Mouse (Mus musculus) heart, postnatal 36 days (tissue): ENCODE data around the gene Nat8f1. TPM values are rescaled to one million over a fixed set of nuclear protein-coding genes. Genes with fewer than 3 reads are reported as not detected.
A peak's percentile ranks its signal among the peaks of the same experiment; 100 is the strongest.
"Not testable (repeated sequence)": the region's sequence is repeated elsewhere in the genome, so short reads cannot be mapped to it uniquely, and the experiment has no call there.

Experiments
- DNase-seq, 2 experiments: peaks; one replicate each; pipeline ENCODE4 v3.0.0; 2021 to 2022
- intact Hi-C: fragments of 180-260 bp; cut with DNase I; formaldehyde crosslinking; loops from one replicate; pipeline ENCODE4 v1.15.1; 2025
- total RNA-seq, 2 experiments: library from RNA; stranded (reverse); gene quantifications; 2 replicates each; pipeline ENCODE4 v1.2.3; 2021

The Nat8f1 gene
- total RNA-seq, 2 experiments from 2014 or later, result 2.9 to 3.1 TPM

DNA sequence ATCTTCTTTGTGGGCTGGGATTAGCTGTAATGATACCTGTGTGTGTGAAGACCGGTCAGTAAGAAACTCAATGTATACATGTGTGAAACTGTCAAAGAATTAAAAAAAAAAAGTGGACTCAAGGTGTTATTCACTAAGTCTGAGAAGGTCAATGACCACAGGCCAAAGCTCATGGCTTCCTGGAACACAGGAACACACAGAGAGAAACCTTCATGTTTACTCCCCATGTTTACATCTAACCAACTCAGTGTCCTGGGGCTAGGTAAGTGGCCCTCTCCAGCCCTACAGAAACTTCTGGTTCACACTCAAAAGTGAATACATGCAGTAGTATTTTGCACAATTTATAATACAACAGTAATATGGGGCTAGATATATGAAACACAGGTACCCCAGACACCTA is 5.8 kb downstream of the Nat8f1 start:
- intact Hi-C loops, result loop anchor here (5.0 to 10.0 kb wide), 2 partner anchors 322 to 455 kb away; partner anchors contain the start of genes Alms1, Cct7 and Pradc1

DNA sequence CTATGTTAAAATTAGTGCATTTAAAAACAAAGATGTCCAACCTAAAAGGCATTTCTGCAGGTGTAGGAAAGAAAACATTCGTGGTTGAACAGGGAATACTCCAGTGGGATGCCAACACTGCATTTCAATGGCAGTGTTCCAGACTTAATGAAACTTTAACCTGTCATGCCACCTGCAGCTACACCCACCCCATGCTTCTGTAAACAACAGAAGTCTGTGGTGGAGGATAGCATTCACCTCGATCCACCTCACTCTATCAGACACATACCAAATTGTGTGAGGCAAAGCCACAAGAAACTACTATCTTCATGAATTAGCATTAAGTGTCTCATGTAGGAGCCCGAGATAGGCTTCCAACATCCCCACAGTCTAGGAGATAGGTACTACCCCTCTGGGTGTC is 7.1 kb downstream of the Nat8f1 start:
- DNase-seq, result no peak
- intact Hi-C loops, result no loop called here

More for the DNA sequence above, 5.8 kb downstream of the Nat8f1 start:
- no peak for DNase-seq

DNA sequence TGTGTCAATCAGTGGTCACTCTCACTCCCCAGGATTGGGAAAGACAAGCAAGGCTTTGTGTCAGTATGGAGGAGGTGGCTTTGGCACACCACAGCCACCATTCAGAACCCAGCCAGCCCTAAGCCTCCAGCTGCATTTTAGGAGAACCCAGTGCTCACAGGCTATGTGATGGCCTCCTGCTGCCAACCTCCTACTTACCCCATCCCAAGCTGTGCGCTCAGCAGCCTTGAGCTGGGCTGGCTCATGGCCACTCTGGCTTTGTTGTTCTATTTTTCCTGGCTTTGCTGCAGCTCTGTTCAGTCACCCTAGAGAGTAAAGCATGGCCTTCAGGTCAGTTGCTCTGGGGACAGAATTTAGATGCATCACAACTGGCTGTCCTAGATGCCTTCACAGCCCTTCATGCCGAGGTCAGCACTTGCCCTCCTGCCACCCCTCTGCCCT is 8.6 kb downstream of the Nat8f1 start:
- intact Hi-C loops, result not testable (repeated sequence)
- peak in 1 of 2 experiments; percentile 13 for DNase-seq

DNA sequence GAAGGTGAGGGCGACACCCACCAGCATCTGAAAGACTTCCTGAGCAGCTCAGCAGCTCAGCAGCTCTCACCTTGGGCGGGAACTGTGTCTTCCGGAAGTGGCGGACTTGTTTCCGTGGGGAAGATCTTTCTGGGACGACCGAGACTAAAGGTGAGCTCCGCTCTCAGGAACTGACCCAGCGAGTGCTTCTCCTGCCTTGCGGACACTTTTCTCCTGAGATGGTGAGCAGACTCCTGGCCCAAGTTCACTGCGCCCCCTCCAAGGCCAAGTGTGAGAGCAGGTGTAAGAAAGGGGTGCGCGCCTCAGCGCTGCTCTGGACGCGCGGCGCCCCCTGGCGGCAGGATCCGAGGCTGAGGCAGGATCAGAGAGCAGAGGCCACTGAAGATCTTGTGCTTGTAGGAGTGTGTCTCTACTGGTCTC is 10.8 kb downstream of the Nat8f1 start, which contains the start of gene Nat8f4:
TSS of gene Nat8f4 (minus strand) at position 243 of the 420 bp plus-strand sequence.
- intact Hi-C loops, result not testable (repeated sequence)
- DNase-seq, result peak; percentile 78 to 79

DNA sequence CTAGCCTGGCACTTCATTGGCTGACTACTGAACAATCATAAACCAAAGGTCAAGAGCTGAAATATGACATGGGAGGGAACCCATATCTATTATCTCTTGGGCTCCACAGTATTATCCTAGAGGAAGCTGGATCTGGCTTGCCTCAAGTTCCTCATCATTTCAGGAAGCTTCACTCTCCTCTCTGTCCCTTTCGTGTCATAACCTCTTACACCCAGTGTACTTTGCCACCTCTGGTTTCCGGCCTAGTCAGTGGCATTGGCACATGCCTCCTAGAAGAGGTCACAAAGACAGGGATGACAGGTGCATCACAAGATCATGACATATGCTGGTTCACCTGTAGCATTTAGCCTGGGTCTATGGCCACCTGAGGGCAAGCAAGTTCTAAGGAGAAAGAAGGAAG is 13.2 kb downstream of the Nat8f1 start:
- intact Hi-C loops, result no loop called here
- no peak for DNase-seq

DNA sequence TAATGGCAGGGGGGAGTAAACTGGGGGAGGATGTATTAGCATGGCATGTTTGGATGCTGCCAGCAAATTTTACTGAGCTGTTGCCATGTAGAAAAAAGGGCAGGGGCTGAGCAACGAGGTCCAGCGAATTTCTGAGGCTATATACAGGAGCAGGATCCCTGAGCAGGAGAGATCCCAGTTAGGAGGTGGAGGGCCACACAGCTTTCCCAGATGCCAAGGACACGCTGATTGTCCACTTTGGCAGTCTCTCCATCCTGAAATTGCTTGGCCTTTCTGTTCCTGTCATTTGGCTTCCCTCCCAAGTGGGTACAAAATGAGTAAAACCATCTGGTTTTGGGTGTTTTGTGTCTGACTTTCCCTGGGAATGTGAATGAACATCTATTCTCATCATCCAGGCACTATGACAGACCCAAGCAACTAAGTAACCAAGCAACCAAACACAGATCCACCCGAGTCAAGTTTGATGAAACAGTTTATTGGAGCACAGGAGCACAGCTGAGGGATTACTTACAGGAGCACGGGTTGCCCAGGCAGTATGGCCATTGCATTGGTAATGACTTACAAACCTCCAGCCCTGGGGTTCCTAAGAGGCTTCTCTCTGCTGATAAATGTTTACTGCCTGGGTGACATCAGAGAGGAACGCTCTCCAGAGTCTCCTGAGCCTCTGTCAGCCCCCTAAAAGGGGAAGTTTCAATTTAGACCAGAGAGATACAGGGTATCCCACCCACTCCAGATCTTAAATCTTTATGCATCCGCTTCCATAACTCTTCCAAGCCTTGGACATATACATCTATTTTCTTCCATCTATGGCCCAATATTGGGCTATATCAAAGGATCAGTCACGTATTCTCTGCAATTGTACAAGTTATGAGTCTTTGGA is 16.7 kb downstream of the Nat8f1 start:
- intact Hi-C loops, DNase-seq: not testable (repeated sequence)

DNA sequence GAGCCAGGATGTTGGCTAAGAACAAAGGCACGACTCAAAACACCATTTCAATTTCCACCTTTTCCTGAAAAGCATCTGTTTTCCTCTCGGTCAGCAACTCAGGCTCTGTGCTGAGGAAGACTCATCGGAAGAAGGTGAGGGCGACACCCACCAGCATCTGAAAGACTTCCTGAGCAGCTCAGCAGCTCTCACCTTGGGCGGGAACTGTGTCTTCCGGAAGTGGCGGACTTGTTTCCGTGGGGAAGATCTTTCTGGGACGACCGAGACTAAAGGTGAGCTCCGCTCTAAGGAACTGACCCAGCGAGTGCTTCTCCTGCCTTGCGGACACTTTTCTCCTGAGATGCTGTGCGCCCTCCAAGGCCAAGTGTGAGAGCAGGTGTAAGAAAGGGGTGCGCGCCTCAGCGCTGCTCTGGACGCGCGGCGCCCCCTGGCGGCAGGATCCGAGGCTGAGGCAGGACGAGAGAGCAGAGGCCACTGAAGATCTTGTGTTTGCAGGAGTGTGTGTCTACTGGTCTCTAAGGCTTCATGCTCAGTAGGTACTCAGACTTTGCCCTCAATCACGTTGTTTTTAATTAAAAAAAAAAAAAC is 20.3 kb downstream of the Nat8f1 start:
- intact Hi-C loops, result not testable (repeated sequence)
- peak in 1 of 2 experiments; percentile 31 for DNase-seq

DNA sequence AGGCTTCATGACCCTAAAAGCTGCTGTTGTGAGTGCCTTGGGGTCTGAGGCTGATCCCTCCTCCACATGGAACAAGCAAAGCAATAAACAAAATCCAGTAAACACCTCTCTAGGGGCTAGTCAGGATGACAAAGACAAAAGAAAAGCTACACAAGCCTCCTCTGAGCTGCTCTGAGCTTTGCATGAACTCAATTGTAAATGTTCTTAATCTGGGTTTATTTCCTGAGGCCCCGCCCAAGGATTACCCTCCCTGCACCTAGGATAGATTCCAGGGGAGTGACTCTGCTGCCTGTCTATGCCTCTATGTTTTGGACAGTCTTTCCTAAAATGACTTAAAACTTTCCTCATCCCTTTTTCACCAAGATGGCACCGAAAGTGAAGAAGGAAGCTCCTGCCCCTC is 26.5 kb downstream of the Nat8f1 start:
- no peak for DNase-seq
- intact Hi-C loops, result no loop called here

DNA sequence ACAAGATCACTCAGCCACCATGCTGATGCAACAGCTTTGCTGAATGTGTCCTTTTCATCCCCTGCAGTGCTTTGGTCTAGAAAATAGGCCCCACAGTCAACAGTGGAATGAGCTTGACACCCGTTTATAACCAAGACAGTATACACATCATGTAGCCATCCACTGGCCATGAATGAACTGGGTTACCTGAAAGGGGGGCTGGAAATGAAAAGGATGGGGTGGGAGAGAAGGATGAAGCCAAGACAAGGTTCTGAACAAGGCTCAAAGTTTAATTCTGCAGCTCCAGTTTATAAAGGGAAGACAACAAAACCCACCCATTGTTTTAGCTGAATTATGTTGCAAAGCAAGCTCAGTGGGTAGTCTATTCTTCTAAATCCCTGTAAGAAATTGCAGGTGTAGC is 31.2 kb downstream of the Nat8f1 start:
- no peak for DNase-seq
- intact Hi-C loops, result no loop called here

DNA sequence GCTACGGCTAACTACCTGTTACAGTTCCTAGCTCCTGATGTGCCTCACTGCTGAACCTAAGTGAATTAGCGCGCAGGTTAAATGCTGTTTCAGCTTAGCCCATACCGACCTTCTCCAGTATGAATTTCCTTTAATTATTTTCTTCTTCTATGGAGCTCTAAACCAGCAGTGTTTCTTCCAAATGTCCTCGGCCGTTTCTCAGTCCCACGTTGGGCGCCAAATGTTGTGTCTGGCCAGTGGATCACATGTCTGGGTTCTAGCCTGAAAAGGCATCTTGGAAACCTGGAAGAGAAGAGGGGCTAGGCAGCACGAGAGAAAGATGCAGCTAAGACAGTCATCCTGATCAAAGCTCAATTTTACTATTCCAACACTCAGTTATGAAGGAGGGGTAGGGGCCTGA is 32.2 kb downstream of the Nat8f1 start:
- DNase-seq, intact Hi-C loops: not testable (repeated sequence)

DNA sequence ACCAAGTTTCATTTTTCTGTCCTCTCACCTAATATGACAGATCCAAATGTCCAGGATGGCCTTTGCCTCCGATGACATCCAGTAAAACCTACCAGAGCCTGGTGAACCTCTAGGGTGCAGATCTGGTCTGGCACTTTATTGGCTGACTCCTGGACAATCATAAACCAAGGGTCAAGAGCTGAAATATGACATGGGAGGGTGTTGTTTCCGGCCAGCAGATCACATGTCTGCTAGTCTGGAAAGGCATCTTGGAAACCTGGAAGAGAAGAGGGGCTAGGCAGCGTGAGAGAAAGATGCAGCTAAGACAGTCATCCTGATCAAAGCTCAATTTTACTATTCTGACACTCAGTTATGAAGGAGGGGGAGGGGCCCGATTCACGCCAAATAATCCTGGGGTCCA is 46.5 kb downstream of the Nat8f1 start, which contains the start of gene Nat8f2:
TSS of gene Nat8f2 (minus strand) at position 153 of the 400 bp plus-strand sequence.
- DNase-seq, intact Hi-C loops: not testable (repeated sequence)

DNA sequence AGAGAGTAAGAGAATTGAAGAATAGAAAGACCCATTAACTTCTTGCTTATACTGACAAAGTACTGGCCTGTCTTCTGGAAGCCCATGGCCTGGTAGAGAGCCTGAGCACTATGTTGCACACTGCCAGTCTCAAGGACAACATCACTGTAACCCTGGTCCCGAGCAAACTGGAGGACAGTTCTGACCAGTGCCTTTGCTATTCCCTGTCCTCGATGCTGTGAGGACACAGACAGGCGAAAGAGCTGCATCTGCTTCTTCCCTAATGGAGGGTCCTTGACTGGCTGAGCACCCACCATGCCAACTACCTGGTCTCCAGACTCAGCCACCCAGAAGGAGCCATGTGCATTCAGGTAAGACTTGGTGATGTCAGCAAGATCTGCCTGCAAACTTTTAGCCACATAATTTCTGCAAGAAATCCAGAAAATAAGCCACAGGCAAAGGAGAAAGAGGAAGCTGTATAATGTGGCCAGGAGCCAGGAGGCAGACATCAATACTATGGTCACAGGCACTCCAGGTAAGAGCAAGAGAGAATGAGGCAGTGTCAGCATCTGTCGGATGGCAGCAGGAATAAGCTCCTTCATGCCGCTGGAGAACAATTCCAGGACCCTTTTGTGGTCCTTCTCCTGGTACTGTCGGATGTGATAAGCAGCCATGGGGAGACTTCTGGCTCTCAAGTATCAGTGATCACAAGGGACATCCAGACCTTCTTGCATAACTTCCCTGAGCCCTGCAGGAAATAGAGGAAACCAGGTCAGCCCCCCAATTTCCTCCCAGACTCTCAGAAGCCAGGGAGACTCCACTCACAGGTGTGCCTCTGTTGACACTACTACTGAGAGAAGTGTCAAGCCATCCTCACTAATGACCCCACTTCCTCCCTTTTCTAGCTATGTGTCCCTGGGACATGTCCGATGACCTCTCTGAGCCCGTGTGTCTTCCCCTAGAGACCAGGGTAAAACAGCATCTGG is 47.5 kb downstream of the Nat8f1 start:
- DNase-seq, result no peak
- intact Hi-C loops, result no loop called here

DNA sequence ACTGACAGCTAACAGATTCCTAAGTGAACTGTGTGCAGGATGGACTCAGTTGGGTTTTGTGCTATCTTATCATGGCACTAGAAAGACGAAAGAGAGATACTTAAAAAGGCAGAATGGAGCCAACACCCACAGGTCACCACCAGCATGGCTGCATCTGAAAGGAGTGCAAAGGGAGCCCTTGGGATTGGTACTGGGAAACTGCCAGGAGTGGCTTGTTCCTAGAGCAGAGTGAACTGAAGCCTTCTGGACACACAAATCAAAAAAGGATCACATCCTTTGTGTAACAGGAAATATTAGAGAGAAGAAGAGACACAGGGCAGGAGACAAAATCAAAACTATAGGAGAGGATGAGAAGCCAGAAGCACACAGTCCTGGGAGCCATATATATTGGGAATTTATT is 48.5 kb downstream of the Nat8f1 start:
- DNase-seq, intact Hi-C loops: not testable (repeated sequence)

DNA sequence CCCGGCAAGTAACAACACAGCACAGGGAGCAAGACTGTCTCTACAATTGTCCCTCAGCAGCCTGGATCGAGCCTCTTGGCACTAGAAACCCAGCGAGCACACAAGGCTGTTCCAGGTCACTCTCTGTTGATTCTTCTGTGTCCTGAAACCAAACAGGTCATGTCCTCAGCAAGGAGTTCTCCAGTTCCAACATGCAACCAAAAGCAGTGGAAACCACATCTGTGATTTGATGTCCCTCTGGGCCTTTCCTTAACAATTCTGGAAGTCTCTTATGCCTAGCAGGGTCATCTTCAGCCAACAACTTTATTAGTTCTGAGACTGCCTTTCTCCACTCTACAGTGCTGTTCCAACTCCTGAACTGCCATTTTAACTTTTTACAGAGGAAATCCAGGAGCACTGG is 49.3 kb downstream of the Nat8f1 start:
- DNase-seq, intact Hi-C loops: not testable (repeated sequence)

DNA sequence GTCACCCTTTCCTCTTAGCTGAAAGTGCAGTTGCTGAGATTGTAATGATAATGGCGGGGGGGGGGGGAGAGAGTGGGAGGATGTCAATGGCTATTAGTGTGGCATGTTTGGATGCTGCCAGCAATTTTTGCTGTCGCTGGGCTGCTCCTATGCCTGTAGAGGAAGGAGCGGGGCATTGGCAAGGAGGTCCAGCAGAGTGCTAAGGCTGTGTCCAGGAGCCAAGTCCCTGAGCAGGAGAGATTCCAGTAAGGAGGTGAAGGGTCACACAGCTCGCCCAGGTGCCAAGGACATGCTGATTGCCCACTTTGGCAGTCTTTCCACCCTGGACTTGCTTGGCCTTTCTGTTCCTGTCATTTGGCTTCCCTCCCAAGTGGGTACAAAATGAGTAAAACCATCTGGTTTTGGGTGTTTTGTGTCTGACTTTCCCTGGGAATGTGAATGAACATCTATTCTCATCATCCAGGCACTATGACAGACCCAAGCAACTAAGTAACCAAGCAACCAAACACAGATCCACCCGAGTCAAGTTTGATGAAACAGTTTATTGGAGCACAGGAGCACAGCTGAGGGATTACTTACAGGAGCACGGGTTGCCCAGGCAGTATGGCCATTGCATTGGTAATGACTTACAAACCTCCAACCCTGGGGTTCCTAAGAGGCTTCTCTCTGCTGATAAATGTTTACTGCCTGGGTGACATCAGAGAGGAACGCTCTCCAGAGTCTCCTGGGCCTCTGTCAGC is 50.4 kb downstream of the Nat8f1 start:
- DNase-seq, intact Hi-C loops: not testable (repeated sequence)

DNA sequence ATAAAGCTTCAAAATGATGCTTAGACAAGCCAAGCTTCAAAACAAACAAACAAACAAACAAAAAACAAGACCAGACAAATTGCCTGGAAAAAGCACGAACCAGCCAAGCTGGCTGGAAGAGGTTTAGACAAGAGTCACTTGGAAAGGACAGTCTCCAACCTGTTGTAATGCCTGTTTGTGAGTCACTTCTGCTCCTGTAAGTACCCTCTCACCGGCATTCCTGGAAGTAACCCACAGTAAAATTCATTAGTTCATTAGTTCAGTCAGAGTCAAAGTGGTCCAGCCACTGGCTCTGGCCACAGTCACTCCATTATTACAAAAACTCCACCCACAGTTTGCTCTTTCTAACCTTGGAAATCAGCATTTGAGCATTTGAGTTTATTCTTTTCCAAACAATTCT is 51.6 kb downstream of the Nat8f1 start:
- intact Hi-C loops, result no loop called here
- no peak for DNase-seq

DNA sequence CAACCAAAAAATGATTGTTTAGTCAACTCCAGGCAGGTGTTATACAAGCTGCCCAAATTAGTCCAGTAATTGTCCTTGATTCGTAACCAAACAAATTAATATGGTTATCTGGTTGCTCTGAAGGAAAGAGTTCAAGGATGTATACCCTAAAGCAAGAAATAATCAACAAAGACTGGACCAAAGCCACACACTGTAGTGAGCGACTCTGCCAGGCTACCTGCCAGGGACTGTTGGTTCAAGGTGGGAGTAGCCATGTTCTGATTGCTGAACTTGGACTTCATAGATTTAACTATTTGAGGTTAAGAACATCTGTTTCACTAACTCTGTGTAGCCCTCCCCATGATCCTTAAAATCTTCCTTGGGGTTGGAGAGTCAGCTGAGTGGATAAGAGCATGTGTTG is 52.4 kb downstream of the Nat8f1 start:
- DNase-seq, result no peak
- intact Hi-C loops, result no loop called here

DNA sequence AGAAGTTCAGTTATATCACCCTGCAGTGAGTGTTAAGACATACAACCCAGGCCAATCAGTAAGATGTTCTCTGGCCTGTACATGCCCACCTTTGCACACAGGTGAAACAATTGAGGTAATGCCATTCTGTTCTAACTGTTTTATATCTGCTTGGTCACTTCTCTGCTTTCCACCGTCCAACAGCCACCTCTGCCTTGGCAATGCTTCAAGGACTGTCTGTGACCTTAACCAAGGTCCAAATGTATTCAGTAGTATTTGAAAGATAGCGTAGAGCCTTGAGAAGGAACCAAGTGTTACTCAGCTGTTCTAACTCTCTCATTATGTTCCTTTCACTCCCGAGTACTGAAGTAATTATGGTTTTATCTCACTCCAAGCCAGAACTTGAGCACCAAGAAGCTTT is 52.9 kb downstream of the Nat8f1 start:
- no peak for DNase-seq
- intact Hi-C loops, result no loop called here

DNA sequence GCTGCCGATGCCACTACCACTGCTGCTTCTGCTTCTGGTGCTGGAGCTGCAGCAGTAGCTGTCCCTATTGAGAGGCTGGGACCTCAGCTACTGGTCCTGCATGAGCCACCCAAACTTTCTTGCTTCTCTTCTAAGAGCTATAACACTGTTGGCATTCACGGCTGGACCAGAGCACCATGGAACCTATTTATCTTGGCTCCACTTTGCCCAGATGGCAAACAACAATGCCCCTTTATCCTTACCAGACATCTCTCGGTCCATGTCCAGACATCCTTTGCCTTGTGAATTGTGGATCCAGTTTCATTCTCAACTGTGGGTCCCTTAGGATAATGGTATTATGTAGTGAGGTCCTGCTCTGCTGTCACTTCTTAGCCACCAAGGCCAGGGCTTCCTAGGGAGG is 54.2 kb downstream of the Nat8f1 start:
- intact Hi-C loops, result no loop called here
- no peak for DNase-seq
